In the genomic region with DNA sequence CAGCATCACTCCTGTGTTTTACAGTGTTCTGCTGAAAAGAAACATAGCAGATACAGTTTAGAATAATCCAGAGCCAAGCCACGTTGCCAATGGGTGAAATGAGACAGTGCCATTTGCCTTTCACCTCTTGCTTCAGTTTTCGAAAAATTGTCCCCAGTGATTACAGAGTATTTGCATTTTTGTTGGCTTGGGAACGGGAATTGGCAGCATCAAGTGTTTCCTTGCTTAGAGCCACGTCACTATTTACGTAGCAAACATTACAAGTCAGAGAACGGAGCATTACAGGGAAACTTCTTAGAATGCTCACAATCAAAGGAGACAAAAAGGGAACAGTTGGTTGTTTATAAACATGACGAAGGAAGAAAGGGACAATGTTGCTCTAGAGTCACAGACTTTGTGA, we compare ENCODE assay signal across 28 mouse cellular contexts. TPM values are rescaled to one million over a fixed set of nuclear protein-coding genes. Genes with fewer than 3 reads are reported as not detected.
"Had no signal": no experiment of that assay in that cellular context is flagged by ENCODE, and none has a peak within 500 bp of the region (broad histone marks: within the 10 kb centered on the region; RNA-seq: fewer than 3 reads in every experiment).

No protein-coding gene starts in this region.

- H3K9me3 ChIP-seq: embryonic facial prominence, embryonic 10.5 days; embryonic facial prominence, embryonic 12.5 days; embryonic facial prominence, embryonic 13.5 days; embryonic facial prominence, embryonic 15.5 days; forebrain, embryonic 12.5 days; forebrain, embryonic 13.5 days; forebrain, embryonic 15.5 days; heart, embryonic 10.5 days had no signal

- H3K27ac ChIP-seq: embryonic facial prominence, embryonic 10.5 days; embryonic facial prominence, embryonic 12.5 days; embryonic facial prominence, embryonic 13.5 days; embryonic facial prominence, embryonic 15.5 days; forebrain, embryonic 12.5 days; forebrain, embryonic 13.5 days; forebrain, embryonic 15.5 days; gastrocnemius, adult 2 months; heart, adult 2 months; heart, embryonic 10.5 days had no signal

- H3K4me3 ChIP-seq: embryonic facial prominence, embryonic 10.5 days; embryonic facial prominence, embryonic 12.5 days; embryonic facial prominence, embryonic 13.5 days; embryonic facial prominence, embryonic 15.5 days; erythroblast, embryonic 14.5 days; forebrain, embryonic 12.5 days; forebrain, embryonic 13.5 days; forebrain, embryonic 15.5 days; gastrocnemius, adult 2 months; heart, adult 2 months; heart, embryonic 10.5 days had no signal

- H3K36me3 ChIP-seq: embryonic facial prominence, embryonic 10.5 days; embryonic facial prominence, embryonic 12.5 days; embryonic facial prominence, embryonic 13.5 days; embryonic facial prominence, embryonic 15.5 days; forebrain, embryonic 12.5 days; forebrain, embryonic 15.5 days; heart, embryonic 10.5 days had no signal

- H3K4me2 ChIP-seq: embryonic facial prominence, embryonic 12.5 days; embryonic facial prominence, embryonic 13.5 days; embryonic facial prominence, embryonic 15.5 days; forebrain, embryonic 12.5 days; forebrain, embryonic 13.5 days; forebrain, embryonic 15.5 days; heart, embryonic 11.5 days had no signal

- DNase-seq: cerebellum, adult 9-10 months; cerebellum, adult 9-11 months; cerebellum, postnatal 10 days; cerebellum, postnatal 14 days; cerebellum, postnatal 25 days; cerebellum, postnatal 36 days; embryo, embryonic 11 days; gastrocnemius, adult 2 months; gastrocnemius, postnatal 10 days; gastrocnemius, postnatal 14 days; gastrocnemius, postnatal 25 days; gastrocnemius, postnatal 36 days; heart, adult 11 months; heart, adult 18-20 months; heart, adult 2 months had no signal

- ATAC-seq: forebrain, embryonic 13.5 days; forebrain, embryonic 14.5 days; forebrain, embryonic 15.5 days; forebrain, embryonic 16.5 days had no signal

- H3K9ac ChIP-seq: embryonic facial prominence, embryonic 12.5 days; embryonic facial prominence, embryonic 13.5 days; embryonic facial prominence, embryonic 15.5 days; forebrain, embryonic 12.5 days; forebrain, embryonic 13.5 days; forebrain, embryonic 15.5 days had no signal

RNA-seq across cellular contexts. Expression of gene Irf4, which starts 3.9 kb away (rescaled TPM):
- polyA plus RNA-seq: embryonic facial prominence, embryonic 11.5 days; erythroblast, embryonic 14.5 days had no signal
